ENCODE assay signal across 19 mouse cellular contexts in the genomic region with DNA sequence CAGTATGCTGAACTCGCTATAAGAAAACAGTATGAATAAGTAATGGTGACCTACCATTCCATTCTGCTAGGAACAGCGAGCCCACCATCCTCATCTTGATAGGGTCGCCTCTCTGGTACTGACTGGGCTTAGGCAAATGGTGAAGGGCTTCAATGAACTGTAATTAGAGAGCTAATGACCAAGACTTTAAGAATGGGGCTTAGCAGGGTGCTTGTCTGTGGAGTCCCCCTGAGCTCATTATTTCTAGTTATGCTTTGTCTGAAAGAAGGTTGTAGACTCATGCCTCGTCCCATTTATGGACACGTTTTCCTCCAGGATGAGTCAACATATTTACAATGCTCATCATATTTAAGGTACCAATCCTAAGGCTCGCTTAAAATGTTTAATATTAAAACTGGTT.
DNase-seq lines count a peak whose midpoint lies in the region; ATAC-seq lines count a peak whose summit lies in the region.
"Had no signal": no experiment of that assay in that cellular context is flagged by ENCODE, and none has a peak within 500 bp of the region (broad histone marks: within the 10 kb centered on the region; RNA-seq: fewer than 3 reads in every experiment).

No protein-coding gene starts in this region.

- H3K9ac ChIP-seq in midbrain, embryonic 13.5 days (replicated peaks) = no peak overlapping the region
- H3K9ac ChIP-seq: embryonic facial prominence, embryonic 12.5 days; forebrain, embryonic 13.5 days had no signal

- 73% methylated on average over 6 of the region's 6 CpGs for WGBS in midbrain, embryonic 13.5 days
- 82% methylated on average over 6 of the region's 6 CpGs for WGBS in midbrain, embryonic 10.5 days

- no peak overlapping the region for H3K4me3 ChIP-seq in midbrain, embryonic 13.5 days (replicated peaks)
- no peak overlapping the region for H3K4me3 ChIP-seq in midbrain, embryonic 10.5 days
- H3K4me3 ChIP-seq: embryonic facial prominence, embryonic 10.5 days; embryonic facial prominence, embryonic 12.5 days; forebrain, embryonic 13.5 days had no signal

- 0 out of 2 replicates have a peak, but pooled peaks have one; percentile 37 for ATAC-seq in midbrain, embryonic 13.5 days
- ATAC-seq: activated CD4-positive, CD25-positive, alpha-beta regulatory T cell, adult 4 months; forebrain, embryonic 13.5 days; forebrain, embryonic 16.5 days; Patski had no signal

- no peak overlapping the region for H3K27ac ChIP-seq in midbrain, embryonic 13.5 days
- H3K27ac ChIP-seq in midbrain, embryonic 10.5 days (replicated peaks) = no peak overlapping the region
- H3K27ac ChIP-seq: embryonic facial prominence, embryonic 10.5 days; embryonic facial prominence, embryonic 12.5 days; forebrain, embryonic 13.5 days had no signal

- H3K9me3 ChIP-seq in midbrain, embryonic 13.5 days = no peaks in the 10 kb centered on the region
- no peaks in the 10 kb centered on the region for H3K9me3 ChIP-seq in midbrain, embryonic 10.5 days (replicated peaks)
- H3K9me3 ChIP-seq: embryonic facial prominence, embryonic 10.5 days; embryonic facial prominence, embryonic 12.5 days; forebrain, embryonic 13.5 days had no signal

- no peaks in the 10 kb centered on the region for H3K36me3 ChIP-seq in midbrain, embryonic 13.5 days
- H3K36me3 ChIP-seq in midbrain, embryonic 10.5 days = no peaks in the 10 kb centered on the region
- H3K36me3 ChIP-seq: embryonic facial prominence, embryonic 10.5 days; embryonic facial prominence, embryonic 12.5 days had no signal

- H3K27me3 ChIP-seq in midbrain, embryonic 13.5 days = no peaks in the 10 kb centered on the region
- H3K27me3 ChIP-seq in midbrain, embryonic 10.5 days (ENCODE audit: low read depth, poor library complexity, severe bottlenecking) = no peaks in the 10 kb centered on the region
- H3K27me3 ChIP-seq: embryonic facial prominence, embryonic 12.5 days; forebrain, embryonic 13.5 days; Patski had no signal

- H3K4me1 ChIP-seq in midbrain, embryonic 13.5 days (replicated peaks) = no peaks in the 10 kb centered on the region
- no peaks in the 10 kb centered on the region for H3K4me1 ChIP-seq in midbrain, embryonic 10.5 days
- H3K4me1 ChIP-seq: embryonic facial prominence, embryonic 10.5 days; embryonic facial prominence, embryonic 12.5 days had no signal

- H3K4me2 ChIP-seq in midbrain, embryonic 13.5 days (replicated peaks) = no peak overlapping the region
- H3K4me2 ChIP-seq: embryonic facial prominence, embryonic 12.5 days; forebrain, embryonic 13.5 days had no signal

- no peak for DNase-seq in midbrain, embryonic 10.5 days (ENCODE audit: low spot score)
- DNase-seq in retina, embryonic 14.5 days (ENCODE audit: low spot score) = peak; percentile 71
- no peak for DNase-seq in kidney, postnatal 25 days
- no peak for DNase-seq in lung, postnatal 14 days
- DNase-seq: adrenal gland, adult 8-10 months; adrenal gland, postnatal 14 days; adrenal gland, postnatal 36 days; cerebellum, adult 11-12 months; cerebellum, adult 2 months; cerebellum, adult 9-10 months; cerebellum, postnatal 10 days; cerebellum, postnatal 25 days had no signal
